Mouse (Mus musculus): ENCODE data around the gene Hist2h2aa2.

- TF ChIP-seq CTCF (IDR thresholded peaks at IDR 0.05; ENCODE audit: insufficient read depth, low read length) (no peak), POLR2A (IDR thresholded peaks at IDR 0.05; ENCODE audit: borderline replicate concordance, extremely low read depth, low read depth, low read length) (peak; percentile 96)
Measured at GRCm38 (mm10) chr3:96268051-96268775, 28.1 kb upstream of the Hist2h2aa2 start, which contains the start of gene Hist2h3b.
